Mouse (Mus musculus) granulocyte monocyte progenitor cell, adult 5-6 weeks (primary cell): Measurements from ENCODE around the gene Cad. TPM values are rescaled to one million over a fixed set of nuclear protein-coding genes. Genes with fewer than 3 reads are reported as not detected.

Experiments
- ATAC-seq: replicated peaks from 2 replicates; pipeline ENCODE4 v1.8.0; 2016; ENCODE audit warnings: mild to moderate bottlenecking, moderate TSS enrichment, inconsistent platforms; ENCODE audit not compliant: poor library complexity, severe bottlenecking
- total RNA-seq, 2 experiments: library from RNA; stranded (forward) in 1 of 2; stranded (reverse) in 1 of 2; fragments of 200-712, 200-1000 nt in 1 of 2; fragments of >200 nt in 1 of 2; fragmentation: Nextera tagmentation in 1 of 2; gene quantifications; 2 replicates each; pipeline ENCODE4 v1.2.3; 2014 to 2017

Cad gene
- total RNA-seq, 2 experiments from 2014 or later: 39.5 to 57.4 TPM

DNA sequence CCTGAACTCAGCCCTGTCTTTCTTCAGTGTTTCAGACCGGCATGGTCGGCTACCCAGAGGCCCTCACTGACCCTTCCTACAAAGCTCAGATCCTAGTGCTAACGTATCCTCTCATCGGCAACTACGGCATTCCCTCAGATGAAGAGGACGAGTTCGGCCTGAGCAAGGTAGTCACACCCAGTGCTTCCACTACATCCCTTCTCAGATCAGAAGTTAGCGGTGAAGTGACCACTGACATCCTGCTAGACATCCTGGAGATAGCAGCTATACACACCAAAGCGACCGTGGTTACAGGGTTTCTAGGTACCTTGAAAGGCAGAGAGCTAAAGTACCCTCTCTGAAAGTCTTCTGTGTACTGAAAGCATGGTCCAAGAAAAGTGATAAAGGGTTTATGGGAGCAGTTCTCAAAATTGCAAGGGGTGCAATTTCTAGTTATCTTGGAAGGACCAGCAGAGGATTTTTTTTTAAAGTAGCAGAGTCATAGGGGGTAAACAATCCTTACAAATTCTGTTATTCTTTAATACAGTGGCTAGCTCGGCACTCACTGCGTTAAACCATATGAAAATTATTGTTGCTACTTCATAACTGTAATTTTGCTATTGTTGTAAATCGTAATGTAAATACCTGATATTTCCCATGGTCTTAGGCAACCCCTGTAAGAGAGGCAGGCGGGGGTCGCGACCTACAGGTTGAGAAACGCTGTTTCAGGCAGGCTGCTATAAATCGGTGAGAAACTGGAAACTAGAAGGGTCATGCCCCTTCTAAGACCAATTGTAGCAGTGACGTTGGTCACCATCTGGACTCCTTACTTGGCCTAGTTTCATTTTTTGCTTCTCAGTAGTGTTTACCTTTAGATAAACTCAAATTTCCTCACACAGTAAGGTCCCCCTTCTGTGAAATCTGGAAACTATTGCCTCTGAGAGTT lies 898 bp downstream of the Cad start:
- peak; percentile 13; the same call in 1 of the 2 replicates for ATAC-seq

DNA sequence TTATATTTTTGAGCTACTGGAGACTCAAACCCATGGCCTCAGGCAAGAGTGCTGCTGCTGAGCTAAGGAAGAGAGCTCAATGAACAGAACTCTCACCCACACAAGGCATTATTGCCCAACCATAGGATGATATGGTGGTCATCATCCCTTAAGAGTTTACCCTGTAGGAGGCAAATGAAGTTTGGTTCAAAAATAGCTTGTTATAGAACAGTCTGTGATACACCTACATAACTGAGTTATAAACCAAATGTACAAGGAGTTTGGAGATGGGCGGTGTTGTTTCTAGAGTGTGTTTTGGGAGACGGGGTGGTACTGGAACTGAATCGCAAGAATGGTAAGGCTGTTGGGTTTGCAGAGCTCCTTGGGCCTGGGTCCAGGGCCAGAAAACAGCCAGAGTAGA lies 15.2 kb downstream of the Cad start:
- no peak for ATAC-seq

DNA sequence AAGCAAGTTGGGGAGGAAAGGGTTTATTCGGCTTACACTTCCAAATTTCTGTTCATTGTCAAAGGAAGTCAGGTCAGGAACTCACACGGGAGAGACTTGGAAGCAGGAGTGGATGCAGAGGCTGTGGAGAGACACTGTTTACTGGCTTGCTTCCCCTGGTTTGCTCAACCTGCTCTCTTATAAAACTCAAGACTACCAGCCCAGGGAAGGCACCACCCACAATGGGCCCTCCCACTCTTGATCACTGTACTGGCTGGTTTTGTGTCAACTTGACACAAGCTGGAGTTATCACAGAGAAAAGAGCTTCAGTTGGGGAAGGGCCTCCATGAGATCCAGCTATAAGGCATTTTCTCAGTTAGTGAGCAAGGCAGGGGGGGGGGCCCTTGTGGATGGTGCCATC lies 16.5 kb downstream of the Cad start:
- ATAC-seq: no peak

DNA sequence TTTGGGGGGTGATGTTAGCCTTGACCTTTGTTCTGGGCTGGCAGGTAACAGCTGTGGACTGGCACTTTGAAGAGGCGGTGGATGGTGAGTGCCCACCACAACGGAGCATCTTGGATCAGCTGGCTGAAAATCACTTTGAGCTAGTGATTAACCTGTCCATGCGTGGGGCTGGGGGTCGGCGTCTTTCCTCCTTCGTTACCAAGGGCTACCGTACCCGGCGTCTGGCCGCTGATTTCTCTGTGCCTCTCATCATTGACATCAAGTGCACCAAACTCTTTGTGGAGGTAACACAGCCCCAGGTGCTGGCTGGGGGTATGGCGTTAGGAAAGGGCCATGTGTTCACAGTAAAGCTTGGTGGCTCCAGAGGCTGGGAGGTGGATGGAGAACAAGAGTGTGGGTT lies 17.2 kb downstream of the Cad start:
- ATAC-seq: no peak

DNA sequence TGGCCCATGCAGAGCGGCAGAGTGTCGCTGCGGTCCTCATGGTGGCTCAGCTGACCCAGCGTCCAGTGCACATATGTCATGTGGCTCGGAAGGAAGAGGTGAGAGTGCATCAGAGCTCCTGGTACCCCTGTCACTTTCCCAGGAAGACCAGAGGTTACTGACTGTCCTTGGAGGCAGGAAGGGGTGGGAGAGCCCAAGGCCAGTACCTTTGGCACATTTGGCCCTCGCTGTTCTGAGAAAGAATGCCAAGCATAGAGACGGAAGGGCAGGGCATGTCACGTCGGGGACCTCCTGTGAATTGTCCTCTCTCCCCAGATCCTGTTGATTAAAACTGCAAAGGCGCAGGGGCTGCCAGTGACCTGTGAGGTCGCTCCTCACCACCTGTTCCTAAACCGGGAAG lies 18.6 kb downstream of the Cad start:
- no peak for ATAC-seq

DNA sequence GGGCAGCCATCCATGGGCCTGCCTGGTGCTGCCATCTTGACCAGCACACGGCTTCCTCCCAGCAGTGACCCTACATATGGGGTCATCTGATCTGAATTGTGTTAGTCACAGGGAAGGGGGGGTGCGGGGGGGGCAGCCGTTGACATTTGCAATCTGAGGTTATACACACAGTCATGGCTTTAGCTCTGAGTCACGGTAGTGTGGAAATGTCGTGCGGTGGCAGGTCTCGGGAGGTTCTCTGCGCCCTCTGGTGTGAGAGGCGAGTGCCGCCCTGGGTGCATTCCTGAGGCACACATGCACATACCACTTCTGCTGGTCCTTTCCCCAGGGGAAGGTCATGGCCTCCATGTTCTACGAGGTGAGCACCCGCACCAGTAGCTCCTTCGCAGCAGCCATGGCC lies 21.8 kb downstream of the Cad start:
- no peak for ATAC-seq

DNA sequence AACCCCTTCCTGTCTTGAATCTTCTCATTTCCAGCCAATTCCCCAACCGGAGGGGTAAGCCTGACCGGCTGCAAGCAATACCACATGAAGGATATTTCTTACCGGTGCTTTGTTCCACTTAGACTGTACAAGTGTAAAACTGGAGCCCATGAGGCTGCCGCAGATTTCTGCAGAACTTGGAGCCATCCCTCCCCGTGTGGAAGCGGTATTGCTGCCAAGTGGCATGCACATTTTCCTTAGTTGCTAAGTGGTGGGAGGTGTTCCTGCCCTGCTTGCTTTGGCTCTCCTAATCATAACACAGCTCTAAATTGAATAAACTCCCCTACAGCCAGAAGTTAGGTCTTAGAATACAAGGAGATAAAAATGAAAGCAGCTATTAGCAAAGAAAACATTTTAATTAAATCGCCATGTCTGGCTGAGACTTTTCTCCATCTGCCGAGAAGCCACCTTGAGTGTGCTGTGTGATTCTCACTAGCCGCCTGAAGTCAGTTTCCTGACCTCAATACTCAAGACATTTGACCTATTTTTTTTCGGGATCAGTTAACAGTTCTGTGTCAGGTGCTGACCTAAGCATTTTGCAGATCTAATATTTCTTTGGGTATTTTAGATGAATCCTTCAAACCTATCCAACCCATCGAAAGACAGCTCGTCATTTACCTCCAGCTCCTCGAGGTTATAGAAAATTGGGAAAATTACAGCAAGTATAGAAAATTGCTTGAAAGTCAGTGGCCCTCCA lies 25.6 kb downstream of the Cad start:
- ATAC-seq: no peak

DNA sequence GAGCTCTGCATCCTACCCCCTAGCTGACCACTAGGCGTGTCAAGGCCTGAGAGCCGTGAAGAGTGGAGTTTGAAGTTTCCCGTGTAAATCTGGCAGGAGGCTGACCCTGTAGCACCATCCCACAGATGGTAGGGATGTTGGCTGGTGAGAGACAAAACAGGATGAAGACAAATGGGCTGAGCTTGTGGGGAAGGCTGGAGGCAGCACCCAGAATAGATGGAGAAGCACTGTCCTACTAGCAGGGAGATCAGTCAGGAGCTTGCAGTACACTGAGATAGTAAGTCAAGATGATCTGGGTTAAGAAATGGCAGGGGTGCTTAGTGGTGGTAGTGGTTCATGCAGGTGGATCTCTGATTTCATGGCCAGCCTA lies 26.2 kb downstream of the Cad start:
- no peak for ATAC-seq

DNA sequence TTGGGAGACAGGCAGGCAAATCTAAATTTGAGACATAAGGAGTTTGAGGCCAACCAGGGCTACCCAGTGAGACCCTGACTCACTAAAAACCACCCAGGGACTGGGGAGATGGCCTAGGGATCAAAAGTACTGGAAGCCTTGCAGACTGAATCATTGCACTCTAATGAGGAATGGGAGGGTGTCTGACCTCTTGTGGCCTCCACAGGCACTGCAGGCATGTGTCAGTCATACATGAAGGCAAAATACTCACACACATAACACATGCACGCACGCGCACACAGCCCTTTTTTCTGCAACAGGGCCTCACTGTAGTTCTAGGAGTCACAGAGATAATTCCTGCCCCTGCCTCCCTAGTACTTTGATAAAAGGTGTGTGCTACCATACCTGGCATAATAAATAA lies 26.8 kb downstream of the Cad start:
- ATAC-seq: peak; percentile 77

DNA sequence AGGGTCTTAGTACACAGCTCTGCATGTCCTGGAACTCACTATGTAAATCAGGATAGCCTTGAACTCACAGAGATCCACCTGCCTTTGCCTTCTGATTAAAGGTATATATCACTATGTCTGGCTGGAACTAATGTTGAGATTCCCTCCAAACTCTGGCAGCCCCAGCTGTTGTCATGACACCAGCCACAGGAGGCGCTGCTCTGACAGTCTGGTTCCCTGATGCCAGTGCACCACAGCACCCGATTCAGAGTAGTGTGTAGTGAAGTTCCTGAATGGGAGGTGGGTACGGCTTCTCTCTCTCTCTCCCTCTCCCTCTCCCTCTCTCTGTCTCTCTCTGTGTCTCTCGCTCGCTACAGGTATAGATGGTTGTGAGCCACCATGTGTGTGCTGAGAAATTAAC lies 27.8 kb downstream of the Cad start:
- ATAC-seq: peak; percentile 78

DNA sequence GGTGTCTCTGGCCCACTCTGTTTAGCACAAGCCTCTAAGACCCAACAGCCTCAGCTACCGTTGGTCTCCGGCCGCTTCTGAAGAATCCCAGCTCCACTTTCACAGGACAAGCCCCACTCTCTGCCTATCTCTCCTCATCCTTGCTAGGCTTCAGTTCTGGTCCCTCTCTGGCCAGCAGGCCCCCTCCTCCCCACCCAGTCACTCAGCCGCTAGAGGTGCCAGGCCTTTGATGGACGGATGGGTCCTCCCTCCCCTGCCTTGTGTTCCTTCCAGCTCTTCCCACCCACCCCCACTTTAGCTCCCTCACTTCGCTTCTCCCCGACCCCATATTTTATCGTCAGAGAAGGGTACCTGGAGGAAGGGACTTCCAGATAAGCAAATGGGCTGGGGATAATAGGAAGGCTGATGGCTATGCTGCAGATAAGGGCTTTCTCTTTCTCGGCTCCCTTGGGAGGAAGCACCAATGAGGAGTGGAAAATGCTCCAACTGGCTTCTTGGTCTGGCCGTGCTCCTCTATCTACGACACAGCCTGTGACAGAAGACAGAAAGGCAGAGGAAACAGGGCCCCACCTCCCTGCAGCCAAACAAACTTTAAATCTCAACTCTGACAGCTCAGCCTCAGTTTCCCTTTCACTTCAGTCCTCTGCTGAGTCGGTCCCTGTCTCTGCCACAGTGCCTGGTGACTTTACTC lies 28.5 kb downstream of the Cad start:
- no peak for ATAC-seq

DNA sequence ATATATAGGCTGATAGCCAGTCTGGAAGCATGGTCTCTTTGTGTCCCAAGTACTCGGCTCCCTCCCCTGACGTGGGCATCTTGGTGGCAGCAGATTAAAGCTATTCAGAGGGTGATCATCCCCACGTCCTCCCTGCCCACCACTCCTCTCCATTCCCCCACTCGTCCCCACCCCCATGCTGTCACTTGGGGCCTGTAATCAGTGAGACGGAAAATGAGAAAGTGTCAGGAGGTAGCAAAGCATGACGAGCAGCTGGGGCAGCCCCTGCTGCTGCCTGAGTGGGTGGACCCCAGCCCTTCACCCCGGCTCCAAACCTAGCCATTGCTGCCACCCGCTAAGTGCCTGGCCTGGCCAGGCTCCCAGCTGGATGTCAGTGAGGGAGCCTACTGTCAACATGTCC lies 29.4 kb downstream of the Cad start:
- ATAC-seq: no peak

DNA sequence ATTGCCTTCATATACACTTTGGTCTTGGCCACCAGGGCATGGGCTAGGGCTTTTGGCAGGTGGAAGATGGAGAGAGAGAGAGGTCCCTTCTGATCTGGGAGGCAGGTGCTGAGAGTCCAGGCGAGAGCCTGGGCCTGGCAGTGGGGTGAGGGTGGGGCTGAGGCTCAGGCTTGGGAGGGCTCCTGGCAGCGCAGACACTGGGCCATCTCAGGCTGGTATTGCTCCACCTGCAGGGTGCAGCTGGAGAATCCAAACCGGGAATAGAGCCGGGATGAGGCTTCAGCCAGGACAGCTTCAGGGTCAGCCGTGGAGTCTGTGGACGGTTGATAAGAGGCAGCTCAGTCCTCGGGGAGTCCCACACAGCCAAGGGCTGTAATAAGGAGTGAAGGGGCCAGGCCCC lies 32.0 kb downstream of the Cad start:
- ATAC-seq: no peak

DNA sequence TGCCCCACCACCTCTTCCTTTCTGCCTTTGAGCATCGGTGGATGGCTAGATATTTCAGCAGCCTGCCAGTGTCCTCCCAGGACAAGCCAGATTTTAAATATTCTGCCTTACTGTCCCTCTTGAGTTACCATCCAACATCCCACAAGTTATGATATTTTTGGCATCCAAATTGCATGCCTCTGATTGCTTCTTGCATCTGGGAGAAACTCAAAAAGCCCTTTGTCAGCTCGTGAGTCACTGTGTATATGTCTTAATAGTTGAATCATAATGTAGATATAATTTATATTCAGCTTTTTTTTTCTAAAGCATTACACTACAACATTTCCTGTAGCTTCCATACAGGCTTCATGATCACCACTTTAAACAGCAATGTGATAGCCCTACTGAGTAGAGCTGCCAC lies 32.6 kb downstream of the Cad start:
- ATAC-seq: no peak

DNA sequence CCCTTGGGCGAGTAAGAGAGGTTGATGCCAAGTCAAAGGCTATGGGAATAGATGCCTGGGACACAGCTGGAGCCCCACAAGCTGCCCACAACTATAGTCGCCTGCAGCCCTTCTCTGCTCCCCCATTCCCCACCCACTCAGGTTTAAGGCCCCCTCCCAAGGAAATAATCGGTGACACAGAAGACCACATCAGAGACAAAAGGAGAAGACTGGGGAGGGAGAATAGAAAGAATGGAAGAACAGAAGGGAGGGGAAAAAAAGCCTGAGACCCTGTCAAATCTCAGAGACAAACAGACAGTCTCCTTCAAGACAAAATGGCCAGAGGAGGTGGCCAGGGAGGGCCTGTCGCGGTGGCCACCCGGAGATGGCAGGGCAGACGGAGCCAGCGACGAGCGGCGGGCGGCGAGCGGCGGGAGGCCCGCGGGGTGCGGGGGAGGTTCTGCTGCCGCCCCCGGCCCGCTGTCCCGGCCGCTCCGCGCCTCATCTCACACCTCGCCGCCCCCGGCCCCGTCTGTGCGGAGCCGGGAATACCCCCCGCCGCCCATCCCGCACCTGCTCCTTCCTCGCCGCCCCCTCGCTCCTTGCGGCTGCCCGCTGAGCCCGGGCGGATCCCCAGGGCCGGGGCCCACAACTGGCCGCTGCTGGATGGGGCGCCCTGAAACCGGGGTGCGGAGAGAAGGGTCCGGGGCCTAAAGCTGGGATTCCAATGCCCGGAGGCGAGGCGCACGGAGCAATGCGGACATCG lies 37.8 kb downstream of the Cad start:
- no peak for ATAC-seq

DNA sequence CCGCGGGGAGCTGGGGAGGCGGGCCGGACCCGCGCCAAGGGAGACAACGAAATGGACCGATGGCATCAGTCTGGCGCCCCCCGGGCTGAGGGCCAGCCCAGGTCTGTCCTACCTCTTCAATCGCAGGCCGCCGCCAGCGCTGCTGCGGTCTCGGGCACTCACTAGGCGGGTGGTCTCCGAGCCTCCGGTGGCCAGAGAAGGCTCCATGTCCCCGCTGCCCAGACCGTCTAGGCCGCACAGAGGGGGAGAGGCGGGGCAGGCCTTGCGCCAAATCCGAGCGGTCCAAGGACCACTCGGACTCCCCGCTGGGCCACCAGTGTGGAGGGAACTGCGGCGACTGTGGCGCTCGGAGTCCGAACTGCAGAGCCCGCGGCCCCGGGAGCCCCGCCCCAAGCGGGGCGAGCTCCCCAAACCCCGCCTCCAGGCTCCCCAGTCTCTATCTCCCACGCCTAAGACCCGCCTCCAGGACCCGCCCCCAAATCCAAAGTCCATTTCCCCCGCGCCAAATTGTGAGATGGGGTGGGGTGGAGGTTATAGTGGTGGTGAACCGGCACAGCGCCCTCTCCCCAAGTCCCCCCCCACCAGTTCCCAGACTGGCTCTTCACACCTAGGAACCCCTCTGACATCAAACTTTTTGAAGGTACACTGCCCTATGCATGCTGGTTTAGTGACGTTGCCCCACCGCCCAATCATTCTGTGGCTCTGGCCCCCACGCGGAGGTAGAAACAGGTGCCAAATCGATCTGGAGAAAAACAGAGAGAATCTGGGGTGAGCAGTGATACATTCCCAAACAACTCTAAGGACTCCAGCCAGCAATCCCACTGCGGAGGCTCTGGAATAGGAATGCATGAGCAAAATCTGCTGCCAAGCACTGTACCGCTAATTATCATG lies 38.8 kb downstream of the Cad start:
- peak; percentile 21 for ATAC-seq

DNA sequence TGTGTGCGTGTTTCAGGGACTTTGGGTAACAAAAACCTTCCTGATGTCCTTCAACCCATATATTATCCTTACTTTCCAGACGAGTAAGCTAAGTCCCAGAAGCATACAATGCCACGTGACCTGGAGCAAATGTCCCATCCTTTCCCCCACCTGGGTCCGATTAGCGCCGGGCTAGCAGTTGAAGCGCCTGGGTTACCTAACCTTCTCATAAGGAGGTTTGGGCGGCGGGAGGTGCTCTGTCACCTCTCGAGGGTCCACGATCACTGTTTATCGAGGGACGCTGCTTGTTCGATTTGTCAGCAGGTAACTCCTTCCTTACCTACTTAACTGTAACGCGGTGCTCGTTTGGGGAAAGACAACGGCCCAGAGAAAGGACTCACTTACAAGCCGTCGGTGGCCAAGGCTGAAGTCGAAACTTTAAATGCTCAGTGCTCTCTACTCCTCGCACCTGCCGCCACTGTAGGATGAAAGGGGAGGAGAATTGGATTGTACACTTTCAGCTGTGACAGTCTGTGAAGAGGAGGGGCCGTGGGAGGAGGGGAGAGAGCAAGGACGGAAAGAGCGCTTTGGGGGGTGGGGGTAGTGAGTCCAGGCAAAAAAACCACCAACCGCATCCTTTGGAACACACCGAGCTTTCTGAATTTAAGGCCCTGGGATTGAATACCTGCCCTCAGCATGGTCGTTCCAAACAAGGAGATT lies 39.7 kb downstream of the Cad start:
- ATAC-seq: no peak

DNA sequence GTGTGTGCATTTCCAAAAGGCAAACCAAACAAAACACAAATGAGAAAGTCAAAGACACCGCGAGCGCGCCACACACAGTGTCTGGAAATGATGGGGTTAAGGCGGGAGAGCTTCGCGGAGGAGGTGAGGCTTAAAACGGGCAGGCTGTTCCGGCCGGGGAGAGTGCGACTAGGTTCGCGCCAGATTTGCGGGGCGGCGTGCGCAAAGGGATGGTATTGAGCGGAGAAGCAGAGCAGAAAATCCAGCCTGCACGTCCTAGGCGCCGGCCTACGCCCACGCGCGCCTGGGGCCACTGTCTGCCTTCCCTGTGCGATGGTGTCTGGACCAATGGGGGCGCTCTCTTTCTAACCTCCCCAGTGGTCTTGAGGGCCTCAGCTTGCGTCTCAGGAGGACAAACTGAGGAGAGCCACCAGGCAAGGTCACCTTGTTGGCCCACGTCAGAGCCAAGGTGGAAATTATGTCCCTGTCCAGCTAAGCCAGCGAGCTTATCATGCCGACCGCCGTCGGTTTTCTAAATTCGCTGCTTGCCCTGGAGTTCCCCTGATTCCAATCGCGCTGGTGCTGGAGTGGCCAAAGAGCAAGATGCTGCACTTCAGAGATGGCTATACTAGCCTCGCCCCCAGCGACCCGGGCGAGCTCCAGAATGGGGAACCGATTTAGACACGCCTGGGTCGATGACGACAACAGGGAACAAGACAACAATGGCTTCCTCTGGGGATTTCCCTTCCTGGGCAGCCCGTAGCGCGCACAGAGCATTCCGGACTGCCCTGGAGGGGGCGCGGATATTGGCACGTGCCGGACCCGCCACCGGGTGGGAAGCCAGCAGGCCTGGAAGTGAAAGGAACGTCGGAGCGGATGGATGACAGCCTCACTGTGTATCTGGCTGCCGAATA lies 40.5 kb downstream of the Cad start:
- ATAC-seq: peak; percentile 95
